Mouse (Mus musculus): ENCODE results near the gene Acyp2. TPM values are rescaled to one million over a fixed set of nuclear protein-coding genes. Genes with fewer than 3 reads are reported as not detected.
A peak's percentile ranks its signal among the peaks of the same experiment; 100 is the strongest.

Gene Acyp2
- polyA plus RNA-seq (2014; fragmentation: Nextera tagmentation; extraction: Ambion mirVana) = 15.8 and 16.5 TPM in 2 replicates

DNA sequence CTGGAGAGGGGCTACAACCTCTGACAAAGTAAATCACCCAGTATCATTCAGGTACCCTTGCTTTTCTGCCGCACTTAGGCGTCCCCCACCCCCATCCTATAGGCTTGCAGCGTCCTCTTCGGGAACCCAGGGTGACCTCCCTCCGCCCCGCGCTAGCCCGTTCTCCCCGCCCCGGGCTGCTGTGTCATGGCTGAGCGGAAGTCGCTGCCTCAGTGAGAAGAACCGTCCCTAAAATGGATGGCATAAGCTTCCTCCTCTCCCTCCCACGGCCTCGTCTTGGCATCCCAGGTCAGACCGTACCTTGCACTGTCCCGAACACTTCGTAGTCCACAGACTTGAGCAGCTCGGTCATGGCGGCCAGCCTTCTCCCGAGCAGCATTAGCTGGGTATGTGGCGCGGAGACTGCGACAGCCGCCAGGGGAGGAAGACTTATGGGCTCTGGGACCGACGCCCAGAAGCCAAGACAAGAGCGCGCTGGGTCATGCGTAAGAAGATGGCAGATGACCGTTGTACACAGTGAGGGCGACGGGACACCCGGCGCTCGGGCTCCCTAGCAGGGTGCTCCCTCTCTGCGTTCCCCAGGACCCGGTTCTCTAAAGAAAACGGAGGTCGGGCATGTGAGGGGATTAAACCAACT is at the start of gene Acyp2:
Gene Acyp2 (minus strand): TSS at position 587 of the 637 bp plus-strand sequence.
- no peaks in the 10 kb centered on the region for H3K36me3 ChIP-seq (ENCODE audit: control insufficient read depth, insufficient read depth, low read length)
- no peaks in the 10 kb centered on the region for H3K4me1 ChIP-seq (ENCODE audit: control insufficient read depth, insufficient read depth, low read length)
- H3K9ac ChIP-seq (ENCODE audit: low read length) = peak within 1 kb of the TSS; percentile 76
- H3K27me3 ChIP-seq (ENCODE audit: control insufficient read depth, insufficient read depth, low read length) = no peaks in the 10 kb centered on the region
- peak within 1 kb of the TSS; percentile 79 for H3K27ac ChIP-seq (ENCODE audit: low read depth, low read length)
- H3K9me3 ChIP-seq (ENCODE audit: control insufficient read depth, low read length) = no peaks in the 10 kb centered on the region
- peak; percentile 97 for ATAC-seq (ENCODE audit: insufficient read depth, low FRiP score, low TSS enrichment)
- H3K4me3 ChIP-seq (ENCODE audit: low read depth, low read length) = peak within 1 kb of the TSS; percentile 62
- H3K4me2 ChIP-seq (ENCODE audit: low read depth) = peak within 1 kb of the TSS; percentile 51
- peak; percentile 90 for DNase-seq (ENCODE audit: low spot score)
- WGBS = 1% methylated on average over 40 of the region's 40 CpGs

DNA sequence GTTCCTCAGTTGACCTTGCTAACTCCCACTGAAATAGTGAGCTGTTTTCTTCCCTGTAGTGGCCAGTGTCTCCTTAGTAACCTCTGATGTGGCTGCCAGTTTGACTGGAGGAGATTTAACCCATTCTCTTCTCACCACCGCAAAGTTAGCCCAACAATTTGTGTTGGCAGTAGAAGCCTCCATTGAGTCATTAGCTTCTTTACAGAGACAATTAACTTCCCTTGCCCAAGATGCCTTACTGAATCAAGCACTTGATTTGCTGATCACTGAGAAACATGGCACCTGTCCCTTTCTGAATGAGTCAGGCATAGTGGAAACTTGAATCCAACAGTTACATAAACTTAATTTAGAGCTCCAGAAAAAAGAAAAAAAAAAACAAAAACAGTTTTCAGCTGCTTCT is 40.0 kb upstream of the Acyp2 start:
- H3K9ac ChIP-seq (ENCODE audit: low read length) = no peak overlapping the region
- ATAC-seq (ENCODE audit: insufficient read depth, low FRiP score, low TSS enrichment) = no peak

DNA sequence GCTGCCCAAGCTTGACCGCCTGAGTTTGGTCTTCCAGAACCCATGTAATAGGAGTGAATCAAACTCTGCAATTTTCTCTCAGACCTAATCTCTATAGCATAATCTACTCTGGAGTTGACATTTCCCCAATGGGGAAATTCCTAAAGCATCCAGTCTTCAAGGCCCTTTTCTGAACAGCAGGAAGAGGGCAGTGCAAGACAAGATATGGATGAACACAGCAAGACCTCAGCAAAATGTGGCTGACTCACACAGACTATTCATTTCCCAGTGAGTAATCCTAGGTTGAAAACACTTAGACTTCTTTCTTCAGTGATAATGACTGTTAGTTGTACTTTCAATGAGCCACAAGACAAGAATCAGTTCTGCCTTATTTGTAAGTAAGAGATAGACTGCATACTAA is 26.7 kb upstream of the Acyp2 start:
- WGBS = 86% methylated on average over 1 of the region's 1 CpGs
- Histone ChIP-seq H3K4me1 (ENCODE audit: control insufficient read depth, insufficient read depth, low read length) (no peaks in the 10 kb centered on the region), H3K9me3 (ENCODE audit: control insufficient read depth, low read length) (no peaks in the 10 kb centered on the region), H3K27ac (ENCODE audit: low read depth, low read length) (no peak overlapping the region), H3K4me3 (ENCODE audit: low read depth, low read length) (no peak overlapping the region), H3K27me3 (ENCODE audit: control insufficient read depth, insufficient read depth, low read length) (no peaks in the 10 kb centered on the region), H3K36me3 (ENCODE audit: control insufficient read depth, insufficient read depth, low read length) (no peaks in the 10 kb centered on the region), H3K9ac (ENCODE audit: low read length) (no peak overlapping the region), H3K4me2 (ENCODE audit: low read depth) (no peak overlapping the region)
- ATAC-seq (ENCODE audit: insufficient read depth, low FRiP score, low TSS enrichment) (no peak), DNase-seq (ENCODE audit: low spot score) (no peak)

More for the DNA sequence above, 40.0 kb upstream of the Acyp2 start:
- Histone ChIP-seq H3K27ac (ENCODE audit: low read depth, low read length) (no peak overlapping the region), H3K4me1 (ENCODE audit: control insufficient read depth, insufficient read depth, low read length) (no peaks in the 10 kb centered on the region), H3K4me2 (ENCODE audit: low read depth) (no peak overlapping the region), H3K36me3 (ENCODE audit: control insufficient read depth, insufficient read depth, low read length) (no peaks in the 10 kb centered on the region), H3K4me3 (ENCODE audit: low read depth, low read length) (no peak overlapping the region), H3K9me3 (ENCODE audit: control insufficient read depth, low read length) (no peaks in the 10 kb centered on the region), H3K27me3 (ENCODE audit: control insufficient read depth, insufficient read depth, low read length) (no peaks in the 10 kb centered on the region)
- no peak for DNase-seq (ENCODE audit: low spot score)
- 73% methylated on average over 1 of the region's 1 CpGs for WGBS

DNA sequence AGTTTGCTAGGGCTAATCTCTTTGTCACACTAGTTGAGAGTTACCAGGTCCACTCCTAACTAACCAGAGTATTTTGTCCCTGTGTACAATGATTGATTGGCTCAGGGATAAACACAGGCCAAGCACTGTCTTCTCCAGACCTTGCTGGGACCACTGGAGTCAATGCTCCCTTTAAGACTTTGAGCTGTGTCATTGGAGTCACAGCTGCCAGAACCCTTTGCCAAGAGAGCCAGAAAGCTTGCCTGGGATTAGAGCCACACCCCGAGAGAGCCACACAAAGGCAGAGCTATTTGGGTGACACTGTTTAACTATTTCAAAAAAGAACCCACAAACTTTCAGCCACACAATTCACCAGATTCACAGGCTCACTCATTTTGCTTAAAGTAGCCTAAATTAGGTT is 23.3 kb upstream of the Acyp2 start:
- H3K4me1 ChIP-seq (ENCODE audit: control insufficient read depth, insufficient read depth, low read length) = no peaks in the 10 kb centered on the region
- H3K4me3 ChIP-seq (ENCODE audit: low read depth, low read length) = no peak overlapping the region
- no peak overlapping the region for H3K9ac ChIP-seq (ENCODE audit: low read length)
- no peaks in the 10 kb centered on the region for H3K27me3 ChIP-seq (ENCODE audit: control insufficient read depth, insufficient read depth, low read length)
- H3K27ac ChIP-seq (ENCODE audit: low read depth, low read length) = no peak overlapping the region
- H3K4me2 ChIP-seq (ENCODE audit: low read depth) = no peak overlapping the region
- WGBS = 75% methylated on average over 1 of the region's 1 CpGs
- DNase-seq (ENCODE audit: low spot score) = no peak
- no peaks in the 10 kb centered on the region for H3K36me3 ChIP-seq (ENCODE audit: control insufficient read depth, insufficient read depth, low read length)
- no peak for ATAC-seq (ENCODE audit: insufficient read depth, low FRiP score, low TSS enrichment)
- no peaks in the 10 kb centered on the region for H3K9me3 ChIP-seq (ENCODE audit: control insufficient read depth, low read length)

DNA sequence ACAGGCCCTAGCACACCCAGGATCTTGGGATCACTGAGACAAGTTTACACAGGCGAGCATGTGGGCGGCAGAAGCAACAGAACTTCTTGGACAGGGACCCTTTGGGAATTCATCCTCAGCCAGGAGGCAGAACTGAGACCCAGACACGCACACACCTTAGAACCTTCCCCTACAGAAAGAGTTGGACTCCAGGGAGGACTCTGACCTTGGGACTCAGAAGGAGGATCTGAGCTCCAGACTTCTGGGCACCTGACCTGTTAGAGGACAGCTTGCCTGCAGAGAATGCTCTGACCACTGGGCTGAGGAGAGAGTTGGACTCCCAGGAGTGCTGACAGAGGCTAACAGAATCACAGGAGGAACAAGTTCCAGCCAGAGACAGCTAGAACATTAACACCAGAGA is 13.6 kb upstream of the Acyp2 start:
- H3K9ac ChIP-seq (ENCODE audit: low read length) = no peak overlapping the region
- no peaks in the 10 kb centered on the region for H3K27me3 ChIP-seq (ENCODE audit: control insufficient read depth, insufficient read depth, low read length)
- H3K9me3 ChIP-seq (ENCODE audit: control insufficient read depth, low read length) = no peaks in the 10 kb centered on the region
- H3K27ac ChIP-seq (ENCODE audit: low read depth, low read length) = no peak overlapping the region
- 90% methylated on average over 3 of the region's 3 CpGs for WGBS
- ATAC-seq (ENCODE audit: insufficient read depth, low FRiP score, low TSS enrichment) (no peak), DNase-seq (ENCODE audit: low spot score) (no peak)
- no peak overlapping the region for H3K4me3 ChIP-seq (ENCODE audit: low read depth, low read length)
- no peak overlapping the region for H3K4me2 ChIP-seq (ENCODE audit: low read depth)
- H3K4me1 ChIP-seq (ENCODE audit: control insufficient read depth, insufficient read depth, low read length) = no peaks in the 10 kb centered on the region
- no peaks in the 10 kb centered on the region for H3K36me3 ChIP-seq (ENCODE audit: control insufficient read depth, insufficient read depth, low read length)

DNA sequence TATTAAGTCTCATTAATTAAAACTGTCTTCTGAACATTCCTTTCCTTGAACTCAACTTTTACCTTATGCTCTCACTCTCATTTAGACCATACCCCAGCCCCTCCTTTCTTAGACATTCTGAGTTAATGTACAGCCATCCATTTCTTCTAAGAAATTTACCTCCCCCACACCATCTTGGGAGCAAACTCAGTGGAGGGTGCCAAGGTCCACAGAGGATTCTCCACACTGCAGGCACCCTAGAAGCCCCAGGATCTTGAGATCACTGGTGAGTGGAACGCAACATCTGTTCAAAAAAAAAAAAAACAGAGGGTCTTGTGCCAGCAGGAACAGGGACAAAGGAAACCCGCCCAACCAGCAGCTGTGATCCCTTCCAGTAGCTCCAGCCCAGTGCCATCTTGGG is 13.2 kb upstream of the Acyp2 start:
- H3K4me3 ChIP-seq (ENCODE audit: low read depth, low read length) = no peak overlapping the region
- no peak overlapping the region for H3K9ac ChIP-seq (ENCODE audit: low read length)
- no peaks in the 10 kb centered on the region for H3K36me3 ChIP-seq (ENCODE audit: control insufficient read depth, insufficient read depth, low read length)
- DNase-seq (ENCODE audit: low spot score) (no peak), ATAC-seq (ENCODE audit: insufficient read depth, low FRiP score, low TSS enrichment) (no peak)
- H3K27ac ChIP-seq (ENCODE audit: low read depth, low read length) = no peak overlapping the region
- WGBS = 86% methylated on average over 2 of the region's 2 CpGs
- H3K4me2 ChIP-seq (ENCODE audit: low read depth) = no peak overlapping the region
- H3K4me1 ChIP-seq (ENCODE audit: control insufficient read depth, insufficient read depth, low read length) = no peaks in the 10 kb centered on the region
- no peaks in the 10 kb centered on the region for H3K9me3 ChIP-seq (ENCODE audit: control insufficient read depth, low read length)
- H3K27me3 ChIP-seq (ENCODE audit: control insufficient read depth, insufficient read depth, low read length) = no peaks in the 10 kb centered on the region

DNA sequence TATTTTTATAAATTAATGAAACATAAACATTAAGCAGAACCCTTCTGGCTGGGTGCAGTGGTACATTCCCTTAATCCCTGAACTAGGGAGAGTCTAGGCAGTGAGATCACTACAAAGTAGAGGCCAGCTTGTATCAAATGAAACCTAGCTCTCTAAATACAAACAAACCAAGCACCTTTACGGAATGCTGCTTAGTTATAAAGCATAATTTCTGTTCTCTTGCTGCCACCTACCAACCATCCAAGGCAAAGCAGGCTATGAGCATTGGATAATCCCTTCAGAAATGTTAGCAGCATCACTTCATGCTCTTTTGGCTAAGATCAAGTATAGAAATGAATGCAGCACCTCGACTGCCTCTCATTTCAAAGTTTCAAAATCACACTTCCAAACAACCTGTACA is 7.7 kb upstream of the Acyp2 start:
- H3K4me1 ChIP-seq (ENCODE audit: control insufficient read depth, insufficient read depth, low read length) = no peaks in the 10 kb centered on the region
- H3K9me3 ChIP-seq (ENCODE audit: control insufficient read depth, low read length) = no peaks in the 10 kb centered on the region
- H3K27ac ChIP-seq (ENCODE audit: low read depth, low read length) = no peak overlapping the region
- 42% methylated on average over 2 of the region's 2 CpGs for WGBS
- no peaks in the 10 kb centered on the region for H3K36me3 ChIP-seq (ENCODE audit: control insufficient read depth, insufficient read depth, low read length)
- no peak overlapping the region for H3K4me2 ChIP-seq (ENCODE audit: low read depth)
- DNase-seq (ENCODE audit: low spot score) (no peak), ATAC-seq (ENCODE audit: insufficient read depth, low FRiP score, low TSS enrichment) (peak; percentile 41; the same call in 1 of the 2 replicates)
- no peaks in the 10 kb centered on the region for H3K27me3 ChIP-seq (ENCODE audit: control insufficient read depth, insufficient read depth, low read length)
- H3K9ac ChIP-seq (ENCODE audit: low read length) = no peak overlapping the region
- H3K4me3 ChIP-seq (ENCODE audit: low read depth, low read length) = no peak overlapping the region

DNA sequence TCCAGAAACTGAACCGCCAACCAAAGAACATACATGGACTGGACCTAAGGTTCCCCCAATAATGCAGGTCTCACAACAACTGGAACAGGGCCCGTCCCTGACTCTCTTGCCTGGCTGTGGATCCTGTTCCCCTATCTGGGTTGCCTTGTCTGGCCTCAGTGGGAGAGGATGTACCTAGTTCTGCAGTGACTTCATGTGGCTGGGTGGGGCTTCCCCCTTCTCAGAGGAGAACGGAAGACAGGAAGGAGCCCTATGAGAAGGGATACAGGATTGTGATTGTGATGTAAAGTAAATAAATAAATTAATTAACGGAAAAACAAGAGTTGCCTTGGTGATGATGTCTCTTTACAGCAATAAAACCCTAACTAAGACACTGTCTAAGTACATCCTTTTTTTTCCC is 6.7 kb upstream of the Acyp2 start:
- DNase-seq (ENCODE audit: low spot score) = no peak
- Histone ChIP-seq H3K9ac (ENCODE audit: low read length) (no peak overlapping the region), H3K4me1 (ENCODE audit: control insufficient read depth, insufficient read depth, low read length) (no peaks in the 10 kb centered on the region), H3K9me3 (ENCODE audit: control insufficient read depth, low read length) (no peaks in the 10 kb centered on the region), H3K27ac (ENCODE audit: low read depth, low read length) (no peak overlapping the region), H3K4me2 (ENCODE audit: low read depth) (no peak overlapping the region), H3K4me3 (ENCODE audit: low read depth, low read length) (no peak overlapping the region), H3K27me3 (ENCODE audit: control insufficient read depth, insufficient read depth, low read length) (no peaks in the 10 kb centered on the region), H3K36me3 (ENCODE audit: control insufficient read depth, insufficient read depth, low read length) (no peaks in the 10 kb centered on the region)
- no peak for ATAC-seq (ENCODE audit: insufficient read depth, low FRiP score, low TSS enrichment)
- 85% methylated on average over 4 of the region's 4 CpGs for WGBS

DNA sequence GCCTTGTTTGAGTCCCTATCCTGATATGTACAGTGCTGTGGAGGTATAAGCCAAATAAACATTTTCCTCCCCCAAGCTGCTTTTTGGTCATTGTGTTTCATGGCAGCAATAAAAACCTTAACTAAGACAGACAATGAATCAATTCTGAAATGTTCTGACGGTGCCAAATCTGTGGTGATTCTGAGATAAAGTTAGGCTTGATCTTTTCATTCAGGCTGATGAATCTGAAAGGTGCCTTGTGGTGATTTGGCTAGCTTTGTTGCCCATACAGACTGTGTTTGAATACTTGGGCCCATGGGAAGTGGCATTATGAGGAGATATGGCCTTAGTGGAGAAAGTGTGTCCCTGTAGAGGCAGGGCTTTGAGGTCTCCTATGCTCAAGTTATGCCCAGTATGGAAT is 1.0 kb upstream of the Acyp2 start:
- H3K9ac ChIP-seq (ENCODE audit: low read length) = no peak overlapping the region
- no peaks in the 10 kb centered on the region for H3K36me3 ChIP-seq (ENCODE audit: control insufficient read depth, insufficient read depth, low read length)
- H3K4me1 ChIP-seq (ENCODE audit: control insufficient read depth, insufficient read depth, low read length) = no peaks in the 10 kb centered on the region
- no peaks in the 10 kb centered on the region for H3K27me3 ChIP-seq (ENCODE audit: control insufficient read depth, insufficient read depth, low read length)
- H3K27ac ChIP-seq (ENCODE audit: low read depth, low read length) = no peak overlapping the region
- WGBS = 86% methylated on average over 1 of the region's 1 CpGs
- H3K9me3 ChIP-seq (ENCODE audit: control insufficient read depth, low read length) = no peaks in the 10 kb centered on the region
- DNase-seq (ENCODE audit: low spot score) (no peak), ATAC-seq (ENCODE audit: insufficient read depth, low FRiP score, low TSS enrichment) (no peak)
- no peak overlapping the region for H3K4me3 ChIP-seq (ENCODE audit: low read depth, low read length)
- H3K4me2 ChIP-seq (ENCODE audit: low read depth) = no peak overlapping the region
